Mouse (Mus musculus) heart, postnatal 0 days (tissue): ENCODE results near the gene Pianp. TPM values are rescaled to one million over a fixed set of nuclear protein-coding genes. Genes with fewer than 3 reads are reported as not detected.

ENCODE experiments used
- ATAC-seq: fragments of 200-750 bp; cut with Nextera tagmentation; 2 replicates; pipeline ENCODE4 v1.8.0; 2017; ENCODE audit warnings: low read depth, moderate number of reproducible peaks, moderate library complexity; ENCODE audit not compliant: insufficient read depth
- DNase-seq: peaks from one replicate; pipeline ENCODE4 v3.0.0-alpha.2; 2016; ENCODE audit warnings: low spot score
- H3K27ac ChIP-seq: fragments of 300-500 bp; sonication (generic); 2 replicates; pipeline ENCODE4 v1.5.1; 2014; ENCODE audit warnings: low read depth, mild to moderate bottlenecking
- H3K27me3 ChIP-seq: fragments of 300-500 bp; sonication (generic); 2 replicates; pipeline ENCODE4 v1.6.1; 2014; ENCODE audit warnings: low read length, mixed read lengths; ENCODE audit not compliant: control insufficient read depth, insufficient read depth
- H3K36me3 ChIP-seq: fragments of 300-500 bp; sonication (generic); replicated peaks from 2 replicates; pipeline ENCODE4 v1.6.1; 2014; ENCODE audit warnings: low read length, mixed read lengths; ENCODE audit not compliant: control insufficient read depth, insufficient read depth
- H3K4me1 ChIP-seq: fragments of 300-500 bp; sonication (generic); 2 replicates; pipeline ENCODE4 v1.6.1; 2014; ENCODE audit warnings: antibody characterized with exemption; ENCODE audit not compliant: control insufficient read depth, insufficient read depth
- H3K4me2 ChIP-seq: fragments of 300-500 bp; sonication (generic); 2 replicates; pipeline ENCODE4 v1.6.1; 2014; ENCODE audit warnings: low read depth, mild to moderate bottlenecking, low read length, moderate library complexity
- H3K4me3 ChIP-seq: fragments of 300-500 bp; sonication (generic); 2 replicates; pipeline ENCODE4 v1.5.1; 2014; ENCODE audit warnings: low read depth, low read length
- H3K9ac ChIP-seq: fragments of 300-500 bp; sonication (generic); replicated peaks from 2 replicates; pipeline ENCODE4 v1.6.1; 2014; ENCODE audit warnings: low read depth, low read length, mixed read lengths
- H3K9me3 ChIP-seq: fragments of 300-500 bp; sonication (generic); replicated peaks from 2 replicates; pipeline ENCODE4 v1.6.1; 2016; ENCODE audit warnings: low read length; ENCODE audit not compliant: control insufficient read depth
- CTCF ChIP-seq: IDR thresholded peaks from 2 replicates; pipeline ENCODE4 v1.5.1; 2016; ENCODE audit warnings: antibody characterized with exemption, control low read depth, low read depth
- EP300 ChIP-seq: IDR thresholded peaks from 2 replicates; pipeline ENCODE4 v1.6.1; 2016; ENCODE audit warnings: antibody characterized with exemption, low read depth
- WGBS: fragments of 180-500 bp; shearing (Covaris S2); extraction: QIAGEN DNeasy Blood & Tissue Kit; methylation state at CpG from one replicate; pipeline ENCODE4 v1.1.7; 2014; 5-methylcytosine and 5-hydroxymethylcytosine counted together
- polyA plus RNA-seq: library from polyadenylated mRNA; unstranded; fragments of >200 nt; fragmentation: Nextera tagmentation; extraction: Ambion mirVana; gene quantifications from 2 replicates; pipeline ENCODE4 v1.2.1, GENCODE M21; 2015
- total RNA-seq: library from RNA; depleted of rRNA; stranded (reverse); fragments of >200 nt; gene quantifications from 2 replicates; pipeline ENCODE4 v1.2.3, GENCODE M21; 2014; ENCODE audit warnings: low replicate concordance

The Pianp gene
- total and polyA plus RNA-seq, 2 experiments from 2014 or later: 0.37 TPM; not detected in 1

GRCm38 (mm10) chr6:124998066-124998465 is 1.6 kb downstream of the Pianp start:
- no peak for DNase-seq
- Histone ChIP-seq H3K4me2 (peak overlapping the region; percentile 84), H3K27me3 (peaks cover 85% of the 10 kb centered on the region), H3K27ac (no peak overlapping the region), H3K4me3 (no peak overlapping the region), H3K4me1 (peaks cover 6% of the 10 kb centered on the region; the same call in 1 of the 2 replicates), H3K9ac (no peak overlapping the region), H3K36me3 (no peaks in the 10 kb centered on the region), H3K9me3 (no peaks in the 10 kb centered on the region)
- ATAC-seq: no peak
- no peak for TF ChIP-seq EP300
- no peak for TF ChIP-seq CTCF
- 6% methylated on average over 8 of the region's 8 CpGs for WGBS

GRCm38 (mm10) chr6:124999091-124999490 is 2.6 kb downstream of the Pianp start:
- Histone ChIP-seq H3K4me2 (no peak overlapping the region), H3K9me3 (no peaks in the 10 kb centered on the region), H3K4me1 (peaks cover 7% of the 10 kb centered on the region; the same call in 1 of the 2 replicates), H3K27ac (no peak overlapping the region), H3K4me3 (no peak overlapping the region), H3K36me3 (no peaks in the 10 kb centered on the region), H3K9ac (no peak overlapping the region), H3K27me3 (peaks cover 79% of the 10 kb centered on the region)
- TF ChIP-seq CTCF (no peak), EP300 (no peak)
- ATAC-seq: no peak
- WGBS: 36% methylated on average over 14 of the region's 14 CpGs
- no peak for DNase-seq

GRCm38 (mm10) chr6:124999546-124999945 is 3.1 kb downstream of the Pianp start:
- no peak for TF ChIP-seq EP300
- TF ChIP-seq CTCF: no peak
- DNase-seq (no peak), ATAC-seq (no peak)
- no peak overlapping the region for H3K4me2 ChIP-seq
- H3K27me3 ChIP-seq: peaks cover 74% of the 10 kb centered on the region
- H3K9me3 ChIP-seq: no peaks in the 10 kb centered on the region
- H3K4me3 ChIP-seq: no peak overlapping the region
- H3K9ac ChIP-seq: no peak overlapping the region
- no peak overlapping the region for H3K27ac ChIP-seq
- no peaks in the 10 kb centered on the region for H3K36me3 ChIP-seq
- peaks cover 12% of the 10 kb centered on the region for H3K4me1 ChIP-seq
- WGBS: 28% methylated on average over 10 of the region's 10 CpGs

- Histone ChIP-seq H3K9ac (no peak overlapping the region), H3K4me2 (no peak overlapping the region)
- TF ChIP-seq CTCF: no peak
- no peak for TF ChIP-seq EP300
These were observed 7.2 kb downstream of the Pianp start for GRCm38 (mm10) chr6:125003706-125004105.

GRCm38 (mm10) chr6:125005086-125005485 is 8.6 kb downstream of the Pianp start:
- no peak for ATAC-seq

More at GRCm38 (mm10) chr6:125003706-125004105, 7.2 kb downstream of the Pianp start:
- H3K27ac ChIP-seq: no peak overlapping the region
- no peak overlapping the region for H3K4me3 ChIP-seq
- peaks cover 33% of the 10 kb centered on the region for H3K27me3 ChIP-seq
- H3K9me3 ChIP-seq: no peaks in the 10 kb centered on the region
- DNase-seq (no peak), ATAC-seq (no peak)
- H3K4me1 ChIP-seq: peaks cover 17% of the 10 kb centered on the region
- 14% methylated on average over 3 of the region's 3 CpGs for WGBS
- H3K36me3 ChIP-seq: no peaks in the 10 kb centered on the region

GRCm38 (mm10) chr6:125008060-125008459 is 11.6 kb downstream of the Pianp start:
- Histone ChIP-seq H3K27ac (peak overlapping the region; percentile 68), H3K4me2 (peak overlapping the region; percentile 77), H3K4me1 (peaks cover 21% of the 10 kb centered on the region), H3K9ac (no peak overlapping the region), H3K27me3 (no peaks in the 10 kb centered on the region), H3K36me3 (peaks cover 19% of the 10 kb centered on the region), H3K4me3 (peak overlapping the region; percentile 94), H3K9me3 (no peaks in the 10 kb centered on the region)
- no peak for DNase-seq
- TF ChIP-seq EP300 (no peak), CTCF (no peak)
- WGBS: 39% methylated on average over 13 of the region's 13 CpGs
- ATAC-seq: no peak

More at GRCm38 (mm10) chr6:125005086-125005485, 8.6 kb downstream of the Pianp start:
- no peak overlapping the region for H3K9ac ChIP-seq
- peaks cover 20% of the 10 kb centered on the region; the same call in 1 of the 2 replicates for H3K27me3 ChIP-seq
- H3K9me3 ChIP-seq: no peaks in the 10 kb centered on the region
- H3K27ac ChIP-seq: no peak overlapping the region
- no peak overlapping the region for H3K4me3 ChIP-seq
- H3K4me1 ChIP-seq: peaks cover 20% of the 10 kb centered on the region
- no peaks in the 10 kb centered on the region for H3K36me3 ChIP-seq
- DNase-seq: no peak
- TF ChIP-seq CTCF (no peak), EP300 (no peak)
- 28% methylated on average over 3 of the region's 3 CpGs for WGBS
- no peak overlapping the region for H3K4me2 ChIP-seq
